Mouse (Mus musculus) right cerebral cortex, postnatal 14 days (tissue): ENCODE results near the gene Pfkl.
"Not testable (repeated sequence)": the region's sequence is repeated elsewhere in the genome, so short reads cannot be mapped to it uniquely, and the experiment has no call there.

Experiments
- DNase-seq: peaks from one replicate; pipeline ENCODE4 v3.0.0; 2022

Gene Pfkl

GRCm38 (mm10) chr10:78009945-78010293, at the start of gene Pfkl:
TSS of gene Pfkl (minus strand) at chr10:78010083.
- DNase-seq: no peak

- no peak for DNase-seq
Measured at GRCm38 (mm10) chr10:78057056-78057455, 47.2 kb upstream of the Pfkl start.

GRCm38 (mm10) chr10:78054633-78055565, 45.0 kb upstream of the Pfkl start:
- no peak for DNase-seq

GRCm38 (mm10) chr10:78049519-78050035, 39.7 kb upstream of the Pfkl start:
- no peak for DNase-seq

- DNase-seq: no peak
Measured at GRCm38 (mm10) chr10:78048061-78048730, 38.3 kb upstream of the Pfkl start.

- DNase-seq: no peak
Measured at GRCm38 (mm10) chr10:78046388-78046787, 36.5 kb upstream of the Pfkl start.

GRCm38 (mm10) chr10:78044531-78044930, 34.6 kb upstream of the Pfkl start:
- DNase-seq: no peak

- peak; percentile 59 for DNase-seq
Measured at GRCm38 (mm10) chr10:78043406-78043836, 33.5 kb upstream of the Pfkl start, which contains the start of gene Aire. TSS of gene Aire (minus strand) at chr10:78043610.

- DNase-seq: peak; percentile 52
Measured at GRCm38 (mm10) chr10:78042697-78043405, 33.0 kb upstream of the Pfkl start.

- DNase-seq: no peak
Measured at GRCm38 (mm10) chr10:78042096-78042495, 32.2 kb upstream of the Pfkl start.

GRCm38 (mm10) chr10:78041647-78042046, 31.8 kb upstream of the Pfkl start, which contains the start of gene Dnmt3l:
TSS of gene Dnmt3l (plus strand) at chr10:78041947.
- DNase-seq: no peak

GRCm38 (mm10) chr10:78037139-78037538, 27.3 kb upstream of the Pfkl start:
- no peak for DNase-seq

GRCm38 (mm10) chr10:78031987-78032386, 22.1 kb upstream of the Pfkl start:
- no peak for DNase-seq

- DNase-seq: no peak
Measured at GRCm38 (mm10) chr10:78029080-78029479, 19.2 kb upstream of the Pfkl start.

GRCm38 (mm10) chr10:78028129-78028528, 18.2 kb upstream of the Pfkl start:
- peak; percentile 74 for DNase-seq

- DNase-seq: not testable (repeated sequence)
Measured at GRCm38 (mm10) chr10:78025453-78025852, 15.6 kb upstream of the Pfkl start.

- not testable (repeated sequence) for DNase-seq
Measured at GRCm38 (mm10) chr10:78019984-78020383, 10.1 kb upstream of the Pfkl start.

- DNase-seq: no peak
Measured at GRCm38 (mm10) chr10:78019291-78019690, 9.4 kb upstream of the Pfkl start.

- peak; percentile 86 for DNase-seq
Measured at GRCm38 (mm10) chr10:78018797-78019203, 8.9 kb upstream of the Pfkl start.

GRCm38 (mm10) chr10:78016366-78016765, 6.5 kb upstream of the Pfkl start:
- no peak for DNase-seq

GRCm38 (mm10) chr10:78015489-78015888, 5.6 kb upstream of the Pfkl start:
- DNase-seq: no peak

GRCm38 (mm10) chr10:78012661-78013495, 3.0 kb upstream of the Pfkl start:
- DNase-seq: no peak
